Mouse (Mus musculus) layer of hippocampus, adult 11-12 months (tissue): Measurements from ENCODE around the gene Gm17720.
"Not testable (repeated sequence)": the region's sequence is repeated elsewhere in the genome, so short reads cannot be mapped to it uniquely, and the experiment has no call there.

Experiments used
- DNase-seq: peaks from one replicate; pipeline ENCODE4 v3.0.0; 2022; ENCODE audit warnings: low spot score

The Gm17720 gene

GRCm38 (mm10) chr8:110039216-110039615 lies 63.3 kb downstream of the Gm17720 start:
- DNase-seq: no peak

DNA sequence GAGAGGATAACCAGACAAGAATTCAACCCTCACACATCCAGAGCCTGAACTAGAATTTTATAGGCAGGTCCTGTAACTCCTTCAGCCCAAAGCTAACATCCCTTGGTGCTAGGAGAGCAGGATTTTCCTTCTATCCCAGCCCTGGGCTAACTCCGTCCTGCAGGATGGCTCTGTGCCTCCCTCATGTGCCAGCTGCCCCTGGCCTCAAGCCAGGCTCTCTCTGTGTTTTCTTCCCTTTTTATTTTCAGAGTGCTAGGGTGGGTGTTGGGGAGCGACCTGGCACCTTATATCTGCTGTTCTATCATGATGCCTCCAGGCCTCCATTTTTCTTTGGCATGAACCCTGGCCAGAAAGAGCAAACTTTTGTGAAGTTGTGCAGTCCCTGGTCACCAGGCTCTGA lies 66.4 kb downstream of the Gm17720 start:
- peak; percentile 30 for DNase-seq

DNA sequence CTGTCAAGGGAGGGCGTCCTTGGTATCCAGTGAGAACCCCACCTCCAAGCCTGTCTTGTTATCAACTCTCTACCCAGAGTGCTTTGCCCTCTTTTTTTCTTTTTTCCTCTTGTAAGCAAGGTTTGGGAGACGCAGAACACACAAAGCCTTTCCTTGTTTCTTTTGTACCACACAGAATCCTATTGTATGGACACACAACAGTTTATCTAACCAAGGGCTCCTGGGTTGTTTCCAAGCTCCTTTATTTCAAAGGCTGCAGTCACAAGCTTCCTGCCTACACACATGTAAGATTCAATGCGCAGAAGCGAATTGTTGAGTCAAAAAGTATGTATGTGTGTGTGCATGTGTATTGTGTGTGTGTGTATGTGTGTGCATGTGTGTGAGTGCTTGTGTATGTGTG lies 68.2 kb downstream of the Gm17720 start:
- peak; percentile 10 for DNase-seq

GRCm38 (mm10) chr8:110033771-110034170 lies 68.8 kb downstream of the Gm17720 start:
- not testable (repeated sequence) for DNase-seq
